Mouse (Mus musculus) G1E-ER4 (cell line): Measurements from ENCODE around the gene Olfr427. TPM values are rescaled to one million over a fixed set of nuclear protein-coding genes. Genes with fewer than 3 reads are reported as not detected.

Experiments
- GATA1 ChIP-seq: IDR thresholded peaks from one replicate; pipeline ENCODE4 v1.8.0; 2012; ENCODE audit warnings: low read length, inconsistent platforms
- polyA plus RNA-seq: library from polyadenylated mRNA; stranded (reverse); fragments of >175 nt; gene quantifications from 2 replicates; pipeline ENCODE4 v1.2.3, GENCODE M21; 2012

The Olfr427 gene
- not detected in 2 replicates for polyA plus RNA-seq

DNA sequence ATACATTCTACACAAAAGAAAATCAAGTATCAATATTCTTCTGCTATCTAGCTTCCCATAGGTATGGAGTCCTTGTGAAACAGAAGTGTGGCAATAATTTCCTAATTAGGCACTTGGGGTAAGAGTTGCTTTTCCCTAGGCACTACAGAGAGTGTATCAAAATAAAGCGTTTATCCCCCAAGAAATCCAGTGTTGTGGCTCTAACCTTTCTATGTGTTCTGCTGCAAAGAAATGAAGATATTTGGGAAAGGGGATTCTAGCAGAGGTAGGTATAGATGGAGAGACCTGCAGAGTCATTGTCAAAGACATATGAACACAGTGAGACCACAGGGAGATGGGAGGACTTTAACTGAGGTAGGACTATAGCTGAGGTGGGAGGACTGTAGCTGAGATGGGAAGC, at the start of gene Olfr427:
Gene Olfr427 (plus strand): TSS at position 301 of the 400 bp plus-strand sequence.
- no peak for TF ChIP-seq GATA1

DNA sequence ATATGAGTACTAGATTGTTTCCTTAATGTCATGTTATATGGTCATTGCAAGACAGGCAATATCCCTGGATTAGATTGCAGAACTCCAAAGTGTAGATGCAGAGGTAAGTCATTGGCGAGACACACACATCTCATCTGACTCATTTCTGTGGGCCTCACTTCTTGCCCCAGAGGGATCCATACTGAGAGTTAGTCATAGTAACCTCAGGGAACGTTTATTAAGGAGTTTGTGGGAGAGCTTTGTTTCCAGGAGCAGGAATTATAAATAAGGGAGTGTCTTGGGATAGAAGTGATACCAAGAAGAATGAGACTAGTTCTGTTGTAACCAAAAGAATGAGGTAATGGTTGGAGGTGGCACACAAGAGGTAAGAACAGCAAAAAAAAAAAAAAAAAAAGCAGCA, 47.8 kb upstream of the Olfr427 start, which contains the start of gene Olfr432:
Gene Olfr432 (plus strand): TSS at position 313 of the 400 bp plus-strand sequence.
- TF ChIP-seq GATA1 = no peak

DNA sequence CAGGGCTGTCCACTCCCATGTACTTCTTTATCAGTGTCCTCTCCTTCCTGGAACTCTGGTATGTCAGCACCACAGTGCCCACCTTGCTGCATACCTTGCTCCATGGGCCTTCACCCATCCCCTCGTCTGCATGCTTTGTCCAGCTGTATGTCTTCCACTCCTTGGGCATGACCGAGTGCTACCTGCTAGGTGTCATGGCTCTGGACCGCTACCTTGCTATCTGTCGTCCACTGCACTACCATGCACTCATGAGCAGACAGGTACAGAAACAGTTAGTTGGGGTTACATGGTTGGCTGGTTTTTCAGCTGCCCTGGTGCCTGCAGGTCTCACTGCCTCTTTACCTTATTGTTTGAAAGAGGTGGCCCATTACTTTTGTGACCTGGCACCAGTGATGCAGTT, 46.2 kb upstream of the Olfr427 start:
- no peak for TF ChIP-seq GATA1

DNA sequence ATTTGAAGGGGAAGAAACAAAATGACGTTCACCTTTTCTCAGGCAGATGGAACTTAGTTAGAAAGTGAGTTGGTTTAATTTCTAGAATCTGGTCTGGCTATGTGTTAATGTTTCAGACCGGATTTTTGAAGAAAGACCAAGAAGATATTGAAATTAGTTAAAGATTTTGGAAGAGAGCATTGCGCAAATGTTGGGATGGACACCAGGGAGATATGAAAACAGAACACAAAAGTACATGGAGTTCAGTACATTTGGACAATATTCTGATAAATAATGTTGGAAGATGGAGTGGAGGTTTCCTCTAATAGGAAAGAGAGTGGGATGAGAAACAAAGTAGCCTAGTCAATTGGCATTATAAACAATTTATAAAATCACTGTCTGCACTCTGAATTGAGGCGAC, 45.2 kb upstream of the Olfr427 start:
- no peak for TF ChIP-seq GATA1

DNA sequence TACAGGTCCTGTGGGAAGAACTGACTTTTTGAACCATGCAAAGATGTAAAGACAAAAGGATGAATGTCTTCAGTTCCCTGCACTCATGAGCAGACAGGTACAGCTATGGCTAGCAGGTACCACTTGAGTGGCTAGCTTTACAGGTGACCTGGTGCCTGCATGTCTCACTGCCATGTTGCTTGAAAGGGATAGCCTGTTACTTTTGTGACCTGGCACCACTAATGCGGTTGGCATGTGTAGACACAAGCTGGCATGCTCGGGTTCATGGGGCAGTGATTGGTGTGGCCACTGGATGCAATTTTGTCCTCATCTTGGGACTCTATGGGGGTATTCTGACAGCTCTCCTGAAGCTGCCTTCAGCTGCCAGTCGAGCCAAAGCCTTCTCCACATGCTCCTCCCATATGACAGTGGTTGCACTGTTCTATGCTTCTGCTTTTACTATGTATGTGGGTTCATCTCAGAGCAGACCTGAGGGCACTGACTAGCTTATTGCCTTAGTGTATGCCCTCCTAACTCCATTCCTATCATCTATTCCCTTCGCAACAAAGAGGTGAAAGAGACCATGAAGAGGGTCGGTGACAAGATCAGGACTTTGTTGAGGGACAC, 44.7 kb upstream of the Olfr427 start:
- TF ChIP-seq GATA1 = no peak

DNA sequence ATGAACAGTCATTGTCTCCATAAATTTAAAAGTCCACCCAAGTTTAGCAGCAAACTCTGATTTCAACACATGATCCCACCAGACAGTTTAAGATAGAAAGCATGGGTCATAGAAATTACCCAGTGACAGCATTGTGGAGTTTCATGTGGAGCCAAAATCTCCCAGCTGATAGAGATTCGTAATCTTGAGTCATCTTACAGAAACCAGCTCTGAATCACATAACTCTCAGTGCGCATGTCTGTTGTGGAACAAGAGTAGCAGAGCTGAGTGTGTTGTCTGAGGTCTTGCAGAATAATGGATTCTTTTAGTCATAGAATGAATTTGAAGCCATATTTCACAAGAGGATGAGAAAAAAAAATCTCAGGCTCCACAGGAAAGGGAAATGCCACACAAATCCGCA, 43.7 kb upstream of the Olfr427 start:
- TF ChIP-seq GATA1 = no peak

DNA sequence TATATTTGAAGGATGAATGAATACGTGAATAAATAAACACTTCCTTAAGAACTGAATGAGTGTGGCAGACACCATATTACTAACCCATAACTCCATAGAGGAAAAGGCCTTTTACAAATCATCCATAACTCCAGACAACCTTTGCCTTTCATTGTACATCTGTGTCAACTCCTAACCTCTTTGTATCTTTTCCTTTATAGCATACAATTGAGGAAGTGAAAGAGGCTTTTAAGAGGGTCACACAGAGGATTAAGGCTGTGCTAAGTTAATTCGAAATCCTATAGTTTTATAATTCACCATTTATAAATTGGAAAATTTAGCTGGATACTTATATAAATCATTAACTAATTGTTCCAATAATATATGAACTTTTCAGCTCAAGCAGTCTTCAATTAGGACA, 41.4 kb upstream of the Olfr427 start:
- TF ChIP-seq GATA1 = no peak

DNA sequence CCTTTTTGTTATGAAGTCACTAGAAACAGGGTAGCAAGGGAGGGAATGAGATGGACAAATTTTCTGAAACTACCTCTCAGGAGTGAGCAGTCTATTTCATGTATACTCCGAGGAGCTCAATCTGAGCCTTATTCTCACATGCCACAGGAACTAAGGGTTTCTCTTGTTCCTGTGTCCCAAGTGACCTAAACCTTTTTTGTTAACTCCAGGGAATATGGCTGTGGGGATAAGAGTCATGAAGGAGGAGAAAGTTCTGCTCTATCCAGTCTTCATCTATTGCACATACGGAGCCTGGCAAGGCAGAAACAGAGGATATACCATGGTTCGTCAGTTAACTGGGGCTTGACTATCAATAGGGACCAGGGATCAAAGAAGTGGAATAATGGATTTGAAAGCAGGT, 30.4 kb upstream of the Olfr427 start, which contains the start of gene Olfr430:
Gene Olfr430 (plus strand): TSS at position 301 of the 400 bp plus-strand sequence.
- no peak for TF ChIP-seq GATA1

DNA sequence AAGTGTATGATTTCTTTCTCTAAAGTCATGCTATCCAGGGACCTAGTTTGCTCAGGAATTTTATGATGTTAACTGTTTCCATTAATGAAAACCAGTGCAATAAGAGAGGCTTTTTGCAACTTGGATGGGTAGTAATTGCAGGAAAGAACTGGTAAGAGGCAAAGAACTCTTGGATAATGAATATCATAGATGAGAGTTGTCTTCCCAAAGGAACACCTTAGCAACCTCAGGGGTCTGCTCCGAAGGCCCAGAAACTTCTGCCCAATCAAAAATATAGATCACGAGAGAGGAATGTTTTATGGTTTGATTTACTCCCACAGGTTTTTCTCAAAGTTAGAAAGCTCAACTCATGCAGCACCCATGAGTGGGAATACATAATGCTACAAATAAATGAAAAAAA, 12.7 kb upstream of the Olfr427 start, which contains the start of gene Olfr429:
Gene Olfr429 (plus strand): TSS at position 301 of the 400 bp plus-strand sequence.
- no peak for TF ChIP-seq GATA1

DNA sequence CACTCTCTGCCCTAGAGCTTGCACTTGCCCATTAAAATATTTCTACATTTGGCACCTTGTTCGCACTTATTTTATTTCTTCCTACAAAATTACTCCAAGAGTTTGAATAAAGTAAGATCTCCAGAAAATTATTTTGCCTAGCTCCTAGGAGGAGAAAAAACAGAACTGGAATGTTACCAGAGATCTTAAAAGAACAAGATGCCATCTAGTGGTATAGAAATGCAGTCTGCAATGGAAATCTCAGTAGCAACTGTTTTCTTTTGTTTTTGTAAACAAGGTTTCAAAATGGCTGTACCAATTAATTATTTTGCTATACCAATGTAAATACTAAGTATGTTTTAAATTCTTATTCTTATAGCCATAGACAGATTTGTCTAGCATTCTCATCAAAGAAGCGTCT, 7.0 kb downstream of the Olfr427 start:
- no peak for TF ChIP-seq GATA1

DNA sequence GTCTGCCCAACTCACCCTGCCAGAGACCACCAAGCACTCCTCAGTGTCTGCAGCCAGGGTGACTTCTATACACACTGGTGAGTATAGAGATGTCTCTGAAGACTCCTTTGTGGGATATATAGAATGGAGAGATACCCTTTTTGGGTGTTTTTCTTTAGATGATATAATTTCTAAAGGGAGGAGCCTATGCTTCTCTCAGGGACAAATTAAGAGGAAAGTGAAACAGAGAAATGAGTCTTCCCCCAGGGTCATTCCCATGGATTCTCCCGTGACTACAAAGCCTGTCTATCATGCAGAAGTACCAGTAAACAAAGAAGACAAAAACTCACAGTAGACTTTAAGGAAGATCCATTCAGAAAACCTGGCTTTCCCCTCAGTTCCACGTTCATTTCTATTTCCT, 24.4 kb downstream of the Olfr427 start, which contains the start of gene Olfr231:
Gene Olfr231 (minus strand): TSS at position 101 of the 400 bp plus-strand sequence.
- no peak for TF ChIP-seq GATA1

DNA sequence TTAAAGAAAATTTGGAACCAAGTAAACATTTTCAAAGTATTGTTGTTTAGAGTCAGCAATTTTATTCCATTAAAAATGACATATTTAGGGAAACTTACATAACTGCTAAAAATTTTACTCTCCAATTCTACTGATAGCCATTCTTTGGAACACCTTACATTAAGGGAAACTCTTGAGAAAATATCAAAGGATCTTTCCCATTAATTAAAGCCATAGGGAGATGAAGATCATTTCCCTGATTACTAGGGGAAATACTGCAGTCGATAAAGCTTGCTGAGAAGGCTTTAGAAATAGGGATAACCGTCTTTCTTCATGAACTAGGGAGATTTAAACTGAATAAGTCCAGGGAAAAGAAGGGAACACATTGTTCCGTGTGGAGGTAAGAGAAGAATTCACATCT, 34.5 kb downstream of the Olfr427 start, which contains the start of gene Olfr424:
Gene Olfr424 (plus strand): TSS at position 301 of the 400 bp plus-strand sequence.
- no peak for TF ChIP-seq GATA1

DNA sequence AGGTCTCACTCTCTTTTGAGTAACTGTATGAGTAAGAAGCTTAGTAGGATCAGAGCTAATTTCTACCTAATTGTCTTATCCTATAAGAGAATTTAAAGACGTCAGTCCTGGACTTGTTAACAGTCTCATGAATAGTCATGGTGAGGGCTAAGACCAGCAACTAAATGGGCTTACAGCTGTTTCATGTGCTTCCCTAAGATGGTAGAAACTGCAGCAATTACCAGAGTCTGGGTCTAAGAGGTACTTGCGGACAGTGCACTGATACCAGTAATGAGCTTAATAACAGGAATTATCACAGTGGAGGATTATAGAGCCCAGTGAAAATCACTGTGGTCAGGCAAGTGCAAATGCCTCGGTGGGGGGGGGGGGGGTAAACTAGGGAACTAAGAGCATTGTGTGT, 35.3 kb downstream of the Olfr427 start:
- no peak for TF ChIP-seq GATA1

DNA sequence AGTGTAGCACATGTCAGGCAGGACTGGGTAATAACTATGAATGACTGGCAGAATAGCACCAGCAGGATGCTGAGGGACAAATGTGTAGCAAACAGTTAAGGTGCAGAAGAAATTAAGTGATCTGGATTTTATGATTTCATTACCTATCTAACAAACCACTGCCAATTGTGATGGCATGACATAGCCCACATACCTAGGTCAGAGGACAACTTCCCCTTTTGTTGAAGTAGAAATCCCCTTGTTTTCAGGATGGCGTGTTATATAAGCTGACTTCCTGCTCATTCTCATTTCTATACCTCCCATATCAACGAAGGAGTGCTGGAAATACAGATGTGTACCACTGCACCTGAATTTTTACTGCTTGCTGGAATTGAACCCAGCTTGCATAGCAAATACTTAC, 44.7 kb downstream of the Olfr427 start:
- no peak for TF ChIP-seq GATA1

DNA sequence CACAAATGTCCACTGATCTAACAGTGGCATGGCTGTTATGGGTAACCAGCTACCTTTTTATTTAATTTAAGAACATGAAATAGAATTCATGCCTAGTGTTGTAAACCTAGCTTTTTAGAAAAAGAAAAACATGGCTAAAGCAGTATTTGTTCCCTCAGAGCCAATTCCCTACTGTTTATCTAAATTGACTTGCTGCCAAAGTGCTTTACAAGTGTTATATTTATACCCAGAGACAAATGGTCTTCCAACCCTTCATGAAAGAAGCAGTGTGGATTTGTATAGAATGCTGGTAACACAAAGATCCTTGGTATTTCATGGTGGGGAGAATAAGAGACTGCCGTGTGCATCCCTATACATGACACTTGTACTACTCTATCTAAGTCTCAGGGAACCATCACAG, 50.0 kb downstream of the Olfr427 start:
- TF ChIP-seq GATA1 = no peak

DNA sequence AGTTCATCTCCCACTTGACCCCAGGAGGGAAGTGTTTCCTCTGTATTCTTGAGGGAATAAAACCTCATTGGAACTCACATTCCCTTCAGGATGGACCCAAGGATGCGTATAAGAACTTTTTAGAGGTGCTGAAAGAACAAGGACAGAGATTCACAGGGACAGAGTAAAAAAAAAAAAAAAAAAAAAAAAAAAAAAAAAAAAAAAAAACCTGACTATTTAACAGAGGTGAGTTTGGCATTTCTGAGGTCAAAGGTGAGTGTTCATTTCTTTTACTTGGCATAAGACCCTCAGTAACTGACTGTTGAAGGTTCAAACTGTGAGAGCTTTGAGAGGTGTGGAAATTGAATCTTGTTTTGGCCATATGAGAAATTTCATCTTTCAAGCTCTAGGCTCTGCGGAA, 52.6 kb downstream of the Olfr427 start:
- no peak for TF ChIP-seq GATA1

Other genes with a start within 250 kb of the Olfr427 start
- gene Ifi211, start 183.8 kb upstream of the Olfr427 start, polyA plus RNA-seq = not detected in 2 replicates
- gene Mndal, start 154.4 kb upstream of the Olfr427 start, polyA plus RNA-seq = not detected in 2 replicates
- not detected in 2 replicates for gene Ifi203, start 154.2 kb upstream of the Olfr427 start, polyA plus RNA-seq
- not detected in 2 replicates for gene Ifi202b, start 114.1 kb upstream of the Olfr427 start, polyA plus RNA-seq
- gene Ifi205, start 65.1 kb upstream of the Olfr427 start, polyA plus RNA-seq = not detected in 2 replicates
- not detected in 2 replicates for gene Olfr433, start 56.2 kb upstream of the Olfr427 start, polyA plus RNA-seq
- gene Olfr432, start 47.7 kb upstream of the Olfr427 start, polyA plus RNA-seq = not detected in 2 replicates
- gene Olfr430, start 30.3 kb upstream of the Olfr427 start, polyA plus RNA-seq = not detected in 2 replicates
- gene Olfr429, start 12.6 kb upstream of the Olfr427 start, polyA plus RNA-seq = not detected in 2 replicates
- not detected in 2 replicates for gene Olfr231, start 24.3 kb downstream of the Olfr427 start, polyA plus RNA-seq
- gene Olfr424, start 34.6 kb downstream of the Olfr427 start, polyA plus RNA-seq = not detected in 2 replicates
- not detected in 2 replicates for gene Olfr420, start 58.7 kb downstream of the Olfr427 start, polyA plus RNA-seq
- gene Spta1, start 75.9 kb downstream of the Olfr427 start, polyA plus RNA-seq = 2.9 and 3.0 TPM in 2 replicates
- gene Olfr419, start 155.2 kb downstream of the Olfr427 start, polyA plus RNA-seq = not detected in 2 replicates
- not detected in 2 replicates for gene Mptx1, start 233.6 kb downstream of the Olfr427 start, polyA plus RNA-seq